Mouse (Mus musculus) bone marrow, adult 2 months (tissue): Measurements from ENCODE around the gene Olfr694. TPM values are rescaled to one million over a fixed set of nuclear protein-coding genes. Genes with fewer than 3 reads are reported as not detected.
"Not testable (repeated sequence)": the region's sequence is repeated elsewhere in the genome, so short reads cannot be mapped to it uniquely, and the experiment has no call there.

Experiments
- H3K27ac ChIP-seq: fragments of 200-500 bp; 2 replicates; pipeline ENCODE4 v1.5.1; 2012; ENCODE audit warnings: low read depth, mild to moderate bottlenecking, control low read depth, inconsistent platforms, low read length; ENCODE audit not compliant: control insufficient read depth, poor library complexity, insufficient read depth
- H3K4me1 ChIP-seq: fragments of 200-500 bp; 2 replicates; pipeline ENCODE4 v1.6.1; 2011; ENCODE audit warnings: low read length; ENCODE audit not compliant: control insufficient read depth, insufficient read depth
- H3K4me3 ChIP-seq: fragments of 200-500 bp; replicated peaks from 2 replicates; pipeline ENCODE3; 2011; ENCODE audit warnings: mild to moderate bottlenecking, low read depth, low read length, control low read depth; ENCODE audit not compliant: control insufficient read depth
- CTCF ChIP-seq: fragments of 200-500 bp; IDR thresholded peaks from 2 replicates; pipeline ENCODE4 v1.5.1; 2011; ENCODE audit warnings: low read length, control low read depth; ENCODE audit not compliant: control insufficient read depth, insufficient read depth
- POLR2A ChIP-seq: fragments of 200-500 bp; IDR thresholded peaks from 2 replicates; pipeline ENCODE4 v1.6.1; 2011; ENCODE audit warnings: low read depth, mild to moderate bottlenecking, control low read depth, low read length, borderline replicate concordance; ENCODE audit not compliant: control insufficient read depth
- WGBS: fragments of 180-500 bp; shearing (Covaris S2); methylation state at CpG from one replicate; pipeline ENCODE4 v1.1.7; 2018; 5-methylcytosine and 5-hydroxymethylcytosine counted together
- polyA plus RNA-seq: library from polyadenylated mRNA; stranded (reverse); fragments of >200 nt; gene quantifications from 2 replicates; pipeline ENCODE4 v1.2.4, GENCODE M21; 2011; ENCODE audit warnings: low replicate concordance; ENCODE audit not compliant: missing spikeins, insufficient read depth, insufficient read length

Gene Olfr694
- polyA plus RNA-seq: not detected in 2 replicates

DNA sequence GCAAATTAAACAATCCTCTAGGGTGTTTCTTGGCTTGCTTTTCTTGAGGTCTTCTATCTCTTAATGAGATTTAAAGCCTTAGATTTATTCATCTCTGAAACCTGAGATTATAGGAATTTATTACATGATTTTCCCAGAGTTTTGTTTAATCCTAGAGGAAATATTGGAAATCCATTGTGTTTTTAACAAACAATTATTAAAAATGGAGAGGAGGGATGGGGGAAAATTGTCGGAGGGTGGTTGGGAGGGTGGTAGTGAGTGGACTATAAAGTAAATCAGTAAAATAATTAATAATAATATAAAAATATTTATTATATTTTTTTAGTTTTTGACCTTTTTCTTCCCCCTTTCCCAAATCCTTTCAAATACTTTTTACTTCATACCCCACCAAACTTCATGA lies at the start of gene Olfr694:
TSS of gene Olfr694 (minus strand) at position 101 of the 400 bp plus-strand sequence.
- H3K4me3 ChIP-seq: no peak within 1 kb of the TSS
- no peaks in the 10 kb centered on the region for H3K4me1 ChIP-seq
- 87% methylated on average over 1 of the region's 1 CpGs for WGBS
- H3K27ac ChIP-seq: no peak within 1 kb of the TSS
- TF ChIP-seq CTCF (no peak), POLR2A (no peak)

DNA sequence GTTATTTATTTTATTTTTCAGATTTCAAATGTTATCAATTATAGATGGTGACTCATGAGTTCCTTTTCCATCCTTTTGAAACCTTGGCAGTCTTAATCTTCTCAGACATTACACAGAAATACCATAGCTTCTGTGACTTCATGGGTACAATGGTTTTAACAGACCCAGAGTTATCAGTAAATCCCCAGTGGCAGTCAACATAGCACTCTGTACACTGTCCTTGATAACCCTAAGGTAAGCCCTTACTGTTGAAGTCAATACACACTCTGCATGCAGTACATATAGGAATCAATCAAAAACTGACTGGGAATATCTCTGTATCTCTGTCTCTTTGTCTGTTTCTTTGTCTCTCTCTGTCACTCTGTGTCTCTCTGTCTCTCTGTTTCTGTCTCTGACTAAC lies 45.4 kb upstream of the Olfr694 start:
- TF ChIP-seq CTCF (no peak), POLR2A (no peak)
- no peak overlapping the region for H3K27ac ChIP-seq
- no peaks in the 10 kb centered on the region for H3K4me1 ChIP-seq
- H3K4me3 ChIP-seq: no peak overlapping the region

- TF ChIP-seq CTCF (no peak), POLR2A (no peak)
- WGBS: 61% methylated on average over 2 of the region's 2 CpGs
- Histone ChIP-seq H3K27ac (no peak overlapping the region), H3K4me1 (no peaks in the 10 kb centered on the region), H3K4me3 (no peak overlapping the region)
Measured at GRCm38 (mm10) chr7:106733717-106734116, 42.1 kb upstream of the Olfr694 start.

- WGBS: 65% methylated on average over 2 of the region's 2 CpGs
- H3K27ac ChIP-seq, H3K4me3 ChIP-seq, H3K4me1 ChIP-seq: not testable (repeated sequence)
Measured at GRCm38 (mm10) chr7:106725654-106726053, 34.0 kb upstream of the Olfr694 start.

- Histone ChIP-seq H3K4me1 (no peaks in the 10 kb centered on the region; the same call in 1 of the 2 replicates), H3K27ac (no peak within 1 kb of the TSS), H3K4me3 (no peak within 1 kb of the TSS)
- TF ChIP-seq POLR2A (no peak), CTCF (no peak)
Measured at GRCm38 (mm10) chr7:106716296-106716695, 24.7 kb upstream of the Olfr694 start, which contains the start of gene Olfr695. TSS of gene Olfr695 (minus strand) at chr7:106716396.

GRCm38 (mm10) chr7:106711463-106711862 lies 19.8 kb upstream of the Olfr694 start:
- Histone ChIP-seq H3K4me3 (no peak overlapping the region), H3K27ac (no peak overlapping the region), H3K4me1 (no peaks in the 10 kb centered on the region; the same call in 1 of the 2 replicates)
- TF ChIP-seq POLR2A: no peak
- TF ChIP-seq CTCF: no peak
- WGBS: 39% methylated on average over 6 of the region's 6 CpGs

GRCm38 (mm10) chr7:106707705-106708104 lies 16.1 kb upstream of the Olfr694 start:
- H3K27ac ChIP-seq, H3K4me1 ChIP-seq, H3K4me3 ChIP-seq: not testable (repeated sequence)
- WGBS: 90% methylated on average over 10 of the region's 10 CpGs

DNA sequence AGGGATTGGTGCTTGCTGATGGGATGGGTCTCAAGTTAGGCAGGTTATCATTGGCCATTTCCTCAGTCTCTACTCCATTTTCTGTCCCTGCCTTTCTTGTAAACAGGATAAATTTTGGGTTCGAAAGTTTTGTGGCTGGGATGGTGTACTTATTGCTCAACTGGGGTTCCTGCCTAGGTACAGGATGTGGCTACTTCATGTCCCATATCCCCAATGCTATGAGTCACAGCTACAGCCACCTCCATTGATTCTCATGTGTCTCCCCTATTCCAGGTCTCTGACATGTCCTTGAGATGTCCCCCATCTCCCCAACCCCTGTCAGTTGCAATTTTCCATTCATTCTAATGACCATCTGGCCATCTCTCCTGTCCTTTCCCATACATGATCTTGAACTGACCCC lies 5.3 kb upstream of the Olfr694 start:
- TF ChIP-seq POLR2A (no peak), CTCF (no peak)
- WGBS: 43% methylated on average over 1 of the region's 1 CpGs
- Histone ChIP-seq H3K4me1 (no peaks in the 10 kb centered on the region), H3K27ac (no peak overlapping the region), H3K4me3 (no peak overlapping the region)

- H3K27ac ChIP-seq: no peak overlapping the region
- WGBS: 80% methylated on average over 3 of the region's 3 CpGs
- no peak overlapping the region for H3K4me3 ChIP-seq
- no peaks in the 10 kb centered on the region for H3K4me1 ChIP-seq
- TF ChIP-seq POLR2A (no peak), CTCF (no peak)
Measured at GRCm38 (mm10) chr7:106692976-106693375, 1.4 kb upstream of the Olfr694 start.

GRCm38 (mm10) chr7:106685382-106685781 lies 6.2 kb downstream of the Olfr694 start:
- no peak overlapping the region for H3K4me3 ChIP-seq
- TF ChIP-seq POLR2A: no peak
- TF ChIP-seq CTCF: no peak
- no peak overlapping the region for H3K27ac ChIP-seq
- H3K4me1 ChIP-seq: no peaks in the 10 kb centered on the region
- WGBS: 66% methylated on average over 2 of the region's 2 CpGs
